Mouse (Mus musculus) ES-Bruce4 (cell line): ENCODE data around the gene Nup98. TPM values are rescaled to one million over a fixed set of nuclear protein-coding genes. Genes with fewer than 3 reads are reported as not detected.

Experiments used
- H3K27ac ChIP-seq: 2 replicates; pipeline ENCODE4 v1.5.1; 2012; ENCODE audit warnings: low read length, inconsistent platforms; ENCODE audit not compliant: insufficient read depth
- H3K27me3 ChIP-seq: 2 replicates; pipeline ENCODE4 v1.6.1; 2012; ENCODE audit warnings: mild to moderate bottlenecking, low read length, inconsistent platforms; ENCODE audit not compliant: control insufficient read depth, poor library complexity, insufficient read depth, severe bottlenecking
- H3K36me3 ChIP-seq: 2 replicates; pipeline ENCODE4 v1.6.1; 2012; ENCODE audit warnings: inconsistent platforms, mild to moderate bottlenecking, low read length, moderate library complexity; ENCODE audit not compliant: control insufficient read depth, poor library complexity, insufficient read depth, severe bottlenecking
- H3K4me1 ChIP-seq: one replicate; pipeline ENCODE4 v1.8.1; 2011; ENCODE audit warnings: low read length; ENCODE audit not compliant: control insufficient read depth, insufficient read depth
- H3K4me3 ChIP-seq: 2 replicates; pipeline ENCODE4 v1.5.1; 2011; ENCODE audit warnings: low read depth, mild to moderate bottlenecking, low read length
- H3K9ac ChIP-seq: 2 replicates; pipeline ENCODE4 v1.6.1; 2012; ENCODE audit warnings: low read depth, mild to moderate bottlenecking, inconsistent platforms; ENCODE audit not compliant: poor library complexity, severe bottlenecking
- H3K9me3 ChIP-seq: replicated peaks from 2 replicates; pipeline ENCODE4 v1.6.1; 2012; ENCODE audit warnings: mild to moderate bottlenecking, low read length, inconsistent platforms; ENCODE audit not compliant: control insufficient read depth, poor library complexity, insufficient read depth, severe bottlenecking
- CTCF ChIP-seq: IDR thresholded peaks from one replicate; pipeline ENCODE4 v1.8.1; 2011; ENCODE audit warnings: low read depth, low read length
- EP300 ChIP-seq: IDR thresholded peaks from 2 replicates; pipeline ENCODE4 v1.6.1; 2011; ENCODE audit warnings: low read depth, low read length; ENCODE audit not compliant: insufficient read depth
- POLR2A ChIP-seq: IDR thresholded peaks from one replicate; pipeline ENCODE4 v1.8.1; 2011; ENCODE audit warnings: low read length; ENCODE audit not compliant: insufficient read depth
- polyA plus RNA-seq: library from polyadenylated mRNA; stranded (reverse); fragments of >200 nt; gene quantifications from 2 replicates; pipeline ENCODE4 v1.2.4, GENCODE M21; 2011; ENCODE audit warnings: low read depth; ENCODE audit not compliant: missing spikeins, insufficient read depth, insufficient read length

The Nup98 gene
- polyA plus RNA-seq, 1 experiment: 118 TPM

- peaks cover 3% of the 10 kb centered on the region for H3K4me1 ChIP-seq
- H3K27me3 ChIP-seq: no peaks in the 10 kb centered on the region
- no peak overlapping the region for H3K27ac ChIP-seq
- H3K36me3 ChIP-seq: peaks cover 2% of the 10 kb centered on the region; the same call in 1 of the 2 replicates
- H3K4me3 ChIP-seq: no peak overlapping the region
- H3K9me3 ChIP-seq: no peaks in the 10 kb centered on the region
- no peak overlapping the region for H3K9ac ChIP-seq
- TF ChIP-seq CTCF (no peak), EP300 (no peak), POLR2A (no peak)
Measured at GRCm38 (mm10) chr7:102238686-102239286, 28.8 kb upstream of the Nup98 start.

- Histone ChIP-seq H3K27me3 (no peaks in the 10 kb centered on the region), H3K9me3 (no peaks in the 10 kb centered on the region; the same call in 1 of the 2 replicates), H3K9ac (no peak overlapping the region), H3K36me3 (0 out of 2 replicates have a peak, but pooled peaks cover 2% of the 10 kb centered on the region), H3K4me3 (no peak overlapping the region), H3K4me1 (no peaks in the 10 kb centered on the region), H3K27ac (no peak overlapping the region)
- no peak for TF ChIP-seq POLR2A
Measured at GRCm38 (mm10) chr7:102233059-102233458, 23.1 kb upstream of the Nup98 start.

GRCm38 (mm10) chr7:102229814-102230213 is 19.8 kb upstream of the Nup98 start:
- H3K27me3 ChIP-seq: no peaks in the 10 kb centered on the region

GRCm38 (mm10) chr7:102228049-102228670 is 18.2 kb upstream of the Nup98 start:
- H3K36me3 ChIP-seq: 0 out of 2 replicates have a peak, but pooled peaks cover 2% of the 10 kb centered on the region

More at GRCm38 (mm10) chr7:102229814-102230213, 19.8 kb upstream of the Nup98 start:
- Histone ChIP-seq H3K9ac (no peak overlapping the region), H3K27ac (no peak overlapping the region), H3K9me3 (no peaks in the 10 kb centered on the region; the same call in 1 of the 2 replicates), H3K4me1 (no peaks in the 10 kb centered on the region), H3K36me3 (0 out of 2 replicates have a peak, but pooled peaks cover 2% of the 10 kb centered on the region), H3K4me3 (no peak overlapping the region)
- TF ChIP-seq EP300 (no peak), CTCF (no peak), POLR2A (no peak)

GRCm38 (mm10) chr7:102226051-102226450 is 16.1 kb upstream of the Nup98 start:
- Histone ChIP-seq H3K9ac (no peak overlapping the region), H3K4me1 (peaks cover 3% of the 10 kb centered on the region), H3K4me3 (no peak overlapping the region), H3K27ac (no peak overlapping the region), H3K36me3 (0 out of 2 replicates have a peak, but pooled peaks cover 2% of the 10 kb centered on the region), H3K9me3 (no peaks in the 10 kb centered on the region; the same call in 1 of the 2 replicates), H3K27me3 (no peaks in the 10 kb centered on the region)
- no peak for TF ChIP-seq CTCF
- TF ChIP-seq POLR2A: no peak
- TF ChIP-seq EP300: no peak

More at GRCm38 (mm10) chr7:102228049-102228670, 18.2 kb upstream of the Nup98 start:
- H3K4me1 ChIP-seq: peaks cover 3% of the 10 kb centered on the region
- no peak overlapping the region for H3K4me3 ChIP-seq
- TF ChIP-seq CTCF: no peak
- TF ChIP-seq POLR2A: no peak
- TF ChIP-seq EP300: no peak
- H3K27ac ChIP-seq: no peak overlapping the region
- H3K27me3 ChIP-seq: no peaks in the 10 kb centered on the region
- H3K9ac ChIP-seq: no peak overlapping the region
- no peaks in the 10 kb centered on the region; the same call in 1 of the 2 replicates for H3K9me3 ChIP-seq
